Mouse (Mus musculus) central nervous system, embryonic 14 days (tissue): ENCODE data around the gene Pold3. TPM values are rescaled to one million over a fixed set of nuclear protein-coding genes. Genes with fewer than 3 reads are reported as not detected.

ENCODE experiments used
- polyA plus RNA-seq: library from polyadenylated mRNA; depleted of rRNA; stranded (reverse); fragments of >200 nt; gene quantifications from 2 replicates; pipeline ENCODE4 v1.2.3, GENCODE M21; 2012; rRNA removed

Pold3 gene
- 52.0 and 54.3 TPM in 2 replicates for polyA plus RNA-seq

DNA sequence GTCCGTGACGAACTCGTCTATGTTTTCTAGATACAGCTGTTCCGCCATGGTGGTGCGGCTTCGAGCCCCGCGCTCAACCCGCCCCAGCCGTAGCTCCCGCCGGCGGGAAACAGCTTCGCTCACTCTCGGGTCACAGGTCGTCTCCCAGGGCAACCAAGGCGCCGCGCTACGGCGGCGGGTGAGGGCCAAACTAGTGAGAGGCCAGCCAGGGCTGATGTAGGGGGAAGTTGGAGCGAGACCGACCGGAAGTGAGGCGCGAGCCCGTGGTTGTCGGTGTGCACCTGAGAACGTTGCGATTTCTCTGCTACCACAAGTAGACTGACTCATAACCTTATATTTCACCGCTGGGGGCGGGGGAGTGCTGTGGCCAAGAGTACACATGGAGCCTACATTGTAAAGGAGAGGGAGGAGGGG, at the start of gene Pold3:
Gene Pold3, minus strand, starts transcription at position 190 of the 414 bp plus-strand sequence.

GRCm38 (mm10) chr7:100159105-100159841, 37.9 kb upstream of the Pold3 start, which contains the start of gene Lipt2:
TSS of gene Lipt2 (plus strand) at chr7:100159277.

Other genes starting within 250 kb of the Pold3 start
- gene Rnf169, start 141.1 kb downstream of the Pold3 start, polyA plus RNA-seq, result 8.7 and 9.6 TPM in 2 replicates
- 0.21 and 0.54 TPM in 2 replicates for gene Chrdl2, start 115.4 kb downstream of the Pold3 start, polyA plus RNA-seq
- 10.7 and 11.5 TPM in 2 replicates for gene Lipt2, start 37.7 kb upstream of the Pold3 start, polyA plus RNA-seq
- gene Kcne3, start 54.9 kb upstream of the Pold3 start, polyA plus RNA-seq, result 2.5 and 3.2 TPM in 2 replicates
- gene Pgm2l1, start 105.8 kb upstream of the Pold3 start, polyA plus RNA-seq, result 25.8 and 27.1 TPM in 2 replicates
- gene P4ha3, start 164.0 kb upstream of the Pold3 start, polyA plus RNA-seq, result 8.6 and 23.1 TPM in 2 replicates